Mouse (Mus musculus) MEL (cell line): ENCODE data around the gene Gm3336. TPM values are rescaled to one million over a fixed set of nuclear protein-coding genes. Genes with fewer than 3 reads are reported as not detected.

Source experiments
- DNase-seq: peaks from one replicate; pipeline ENCODE4 v3.0.0; 2011; ENCODE audit warnings: low read depth, low spot score
- H3K27ac ChIP-seq: 2 replicates; pipeline ENCODE4 v1.5.1; 2012; ENCODE audit warnings: low read depth, mild to moderate bottlenecking, control low read depth, low read length, moderate library complexity; ENCODE audit not compliant: control insufficient read depth
- H3K27me3 ChIP-seq, 2 experiments: fragments of 150-350 bp in 1 of 2; sonication (generic) in 1 of 2; 2 replicates each; pipeline ENCODE4 v1.6.1; 2012; ENCODE audit warnings: low read length in 2 of 2, mild to moderate bottlenecking in 2 of 2, improper control_type of control experiment in 1 of 2, moderate library complexity in 1 of 2; ENCODE audit not compliant: insufficient read depth in 2 of 2, control insufficient read depth in 1 of 2
- H3K36me3 ChIP-seq, 2 experiments: 2 replicates each; pipeline ENCODE4 v1.6.1; 2012 to 2014; ENCODE audit warnings: low read length in 2 of 2, improper control_type of control experiment in 1 of 2, inconsistent platforms in 1 of 2, mild to moderate bottlenecking in 1 of 2; ENCODE audit not compliant: insufficient read depth in 2 of 2, control insufficient read depth in 1 of 2
- H3K4me1 ChIP-seq, 2 experiments: fragments of 150-350 bp in 1 of 2; sonication (generic) in 1 of 2; 2 replicates each; pipeline ENCODE4 v1.6.1; 2012; ENCODE audit warnings: low read length in 2 of 2, improper control_type of control experiment in 1 of 2, mild to moderate bottlenecking in 1 of 2; ENCODE audit not compliant: insufficient read depth in 2 of 2, control insufficient read depth in 1 of 2
- H3K4me3 ChIP-seq, 2 experiments: fragments of 150-350 bp in 1 of 2; sonication (generic) in 1 of 2; 2 replicates each; pipeline ENCODE4 v1.5.1; 2012; ENCODE audit warnings: low read depth in 2 of 2, low read length in 2 of 2, mild to moderate bottlenecking in 2 of 2, moderate library complexity in 2 of 2, control low read depth in 1 of 2, improper control_type of control experiment in 1 of 2; ENCODE audit not compliant: control insufficient read depth in 1 of 2, insufficient read depth in 1 of 2
- H3K79me2 ChIP-seq: 2 replicates; pipeline ENCODE4 v1.6.1; 2012; ENCODE audit warnings: mild to moderate bottlenecking, low read length, moderate library complexity; ENCODE audit not compliant: control insufficient read depth, poor library complexity, insufficient read depth
- H3K9ac ChIP-seq: 2 replicates; pipeline ENCODE4 v1.6.1; 2012; ENCODE audit warnings: low read depth, mild to moderate bottlenecking, control low read depth, low read length, moderate library complexity; ENCODE audit not compliant: control insufficient read depth, poor library complexity, severe bottlenecking
- H3K9me3 ChIP-seq: fragments of 150-350 bp; sonication (generic); replicated peaks from 2 replicates; pipeline ENCODE4 v1.6.1; 2012; ENCODE audit warnings: mild to moderate bottlenecking, low read length, improper control_type of control experiment, moderate library complexity; ENCODE audit not compliant: insufficient read depth
- BHLHE40 ChIP-seq: IDR thresholded peaks from 2 replicates; pipeline ENCODE4 v1.6.1; 2012; ENCODE audit warnings: low read depth, mild to moderate bottlenecking, inconsistent platforms, low read length, improper control_type of control experiment, borderline replicate concordance
- CTCF ChIP-seq, 3 experiments: IDR thresholded peaks in 2 of 3; conservative IDR thresholded peaks in 1 of 3; 2 replicates each; pipeline ENCODE4 v1.5.1; 2011 to 2012; ENCODE audit warnings: low read length in 3 of 3, low read depth in 2 of 3, mild to moderate bottlenecking in 2 of 3, improper control_type of control experiment in 1 of 3, inconsistent platforms in 1 of 3, mixed read lengths in 1 of 3, moderate library complexity in 1 of 3; ENCODE audit not compliant: control insufficient read depth in 1 of 3, insufficient read depth in 1 of 3, poor library complexity in 1 of 3, severe bottlenecking in 1 of 3
- ELF1 ChIP-seq: IDR thresholded peaks from 2 replicates; pipeline ENCODE4 v1.6.1; 2014; ENCODE audit warnings: low read depth, mild to moderate bottlenecking, inconsistent platforms, low read length, improper control_type of control experiment, moderate library complexity
- EP300 ChIP-seq, 2 experiments: IDR thresholded peaks; 2 replicates each; pipeline ENCODE4 v1.6.1; 2011; ENCODE audit warnings: improper control_type of control experiment in 2 of 2, low read length in 2 of 2, low read depth in 1 of 2, mild to moderate bottlenecking in 1 of 2
- GABPA ChIP-seq: IDR thresholded peaks from 2 replicates; pipeline ENCODE4 v1.6.1; 2012; ENCODE audit warnings: low read depth, mild to moderate bottlenecking, inconsistent platforms, low read length, improper control_type of control experiment, moderate library complexity
- GATA1 ChIP-seq: IDR thresholded peaks from 2 replicates; pipeline ENCODE4 v1.6.1; 2011; ENCODE audit warnings: low read depth, low read length, improper control_type of control experiment
- MAFK ChIP-seq: IDR thresholded peaks from 2 replicates; pipeline ENCODE4 v1.6.1; 2011; ENCODE audit warnings: low read depth, mild to moderate bottlenecking, low read length, improper control_type of control experiment, borderline replicate concordance
- MEF2A ChIP-seq: IDR thresholded peaks from 2 replicates; pipeline ENCODE4 v1.6.1; 2014; ENCODE audit warnings: low read depth, mild to moderate bottlenecking, inconsistent platforms, low read length, improper control_type of control experiment; ENCODE audit not compliant: poor library complexity, insufficient replicate concordance, severe bottlenecking; ENCODE audit errors: extremely low read depth
- NRF1 ChIP-seq: IDR thresholded peaks from 2 replicates; pipeline ENCODE4 v1.6.1; 2014; ENCODE audit warnings: low read depth, mild to moderate bottlenecking, inconsistent platforms, low read length, improper control_type of control experiment, moderate library complexity; ENCODE audit not compliant: poor library complexity, insufficient read depth, severe bottlenecking
- TBP ChIP-seq: IDR thresholded peaks from 2 replicates; pipeline ENCODE4 v1.8.0; 2011; ENCODE audit warnings: low read depth, low read length, improper control_type of control experiment
- TCF12 ChIP-seq: IDR thresholded peaks from 2 replicates; pipeline ENCODE4 v1.6.1; 2014; ENCODE audit warnings: low read depth, mild to moderate bottlenecking, inconsistent platforms, low read length, improper control_type of control experiment, moderate library complexity
- USF1 ChIP-seq: IDR thresholded peaks from 2 replicates; pipeline ENCODE4 v1.6.1; 2014; ENCODE audit warnings: low read depth, mild to moderate bottlenecking, inconsistent platforms, low read length, improper control_type of control experiment, moderate library complexity
- ZC3H11A ChIP-seq: IDR thresholded peaks from 2 replicates; pipeline ENCODE4 v1.6.1; 2012; ENCODE audit warnings: low read depth, mild to moderate bottlenecking, inconsistent platforms, low read length, improper control_type of control experiment
- ZMIZ1 ChIP-seq: IDR thresholded peaks from 2 replicates; pipeline ENCODE4 v1.6.1; 2012; ENCODE audit warnings: low read depth, mild to moderate bottlenecking, inconsistent platforms, low read length, improper control_type of control experiment, moderate library complexity
- polyA plus RNA-seq, 2 experiments: library from polyadenylated mRNA; stranded (reverse) in 1 of 2; unstranded in 1 of 2; fragments of >175 nt in 1 of 2; fragments of >200 nt in 1 of 2; gene quantifications; 2 replicates each; pipeline versions ENCODE4 v1.2.1 to v1.2.4; 2012; ENCODE audit warnings: low replicate concordance in 2 of 2, low read depth in 1 of 2; ENCODE audit not compliant: insufficient read length in 2 of 2, insufficient read depth in 1 of 2, missing spikeins in 1 of 2
- total RNA-seq: library from RNA; depleted of rRNA; stranded (reverse); fragments of 300-350 nt; gene quantifications from 2 replicates; pipeline ENCODE4 v1.2.3, GENCODE M21; 2012

The Gm3336 gene
- total and polyA plus RNA-seq, 3 experiments: 0.19 to 0.72 TPM; not detected in 1

GRCm38 (mm10) chr8:70767503-70767902 is 49.2 kb downstream of the Gm3336 start:
- no peaks in the 10 kb centered on the region for H3K9me3 ChIP-seq
- no peak overlapping the region for H3K4me3 ChIP-seq
- H3K79me2 ChIP-seq: no peaks in the 10 kb centered on the region
- H3K9ac ChIP-seq: no peak overlapping the region
- TF ChIP-seq TCF12: no peak
- no peak for TF ChIP-seq GATA1
- no peak for TF ChIP-seq ZMIZ1
- no peak for TF ChIP-seq MAFK
- TF ChIP-seq EP300 (IDR thresholded peaks at IDR 0.05; ENCODE audit: low read depth in 1 of 2, low read length in 2 of 2): no peak
- no peak for TF ChIP-seq MEF2A
- no peak for TF ChIP-seq CTCF (IDR thresholded peaks at IDR 0.05 in 2 of 3, conservative IDR thresholded peaks at IDR 0.05 in 1 of 3; ENCODE audit: control insufficient read depth in 1 of 3, insufficient read depth in 1 of 3, low read depth in 2 of 3, low read length in 3 of 3, poor library complexity in 1 of 3, severe bottlenecking in 1 of 3)
- no peak for TF ChIP-seq GABPA
- TF ChIP-seq TBP: no peak
- DNase-seq: no peak
- H3K27ac ChIP-seq: no peak overlapping the region
- H3K36me3 ChIP-seq: peaks cover 0 to 13% of the 10 kb centered on the region in 2 experiments; a peak in 2 of 4 replicates
- H3K27me3 ChIP-seq: no peaks in the 10 kb centered on the region
- peaks cover 4 to 16% of the 10 kb centered on the region in 2 experiments; a peak in 3 of 4 replicates for H3K4me1 ChIP-seq

- no peak overlapping the region for H3K27ac ChIP-seq
- H3K27me3 ChIP-seq: no peaks in the 10 kb centered on the region
- no peak for TF ChIP-seq USF1
- TF ChIP-seq GATA1: no peak
- TF ChIP-seq BHLHE40: no peak
- no peak for TF ChIP-seq NRF1
- no peak for DNase-seq
- no peaks in the 10 kb centered on the region for H3K79me2 ChIP-seq
- H3K9ac ChIP-seq: no peak overlapping the region
- no peaks in the 10 kb centered on the region for H3K9me3 ChIP-seq
- peaks cover 0 to 11% of the 10 kb centered on the region in 2 experiments; a peak in 3 of 4 replicates for H3K36me3 ChIP-seq
- H3K4me3 ChIP-seq: no peak overlapping the region
- peaks cover 4 to 16% of the 10 kb centered on the region in 2 experiments; a peak in 3 of 4 replicates for H3K4me1 ChIP-seq
Observed at GRCm38 (mm10) chr8:70768231-70768776, 50.0 kb downstream of the Gm3336 start.

GRCm38 (mm10) chr8:70768956-70769355 is 50.6 kb downstream of the Gm3336 start:
- no peak overlapping the region for H3K27ac ChIP-seq
- H3K79me2 ChIP-seq: no peaks in the 10 kb centered on the region
- H3K4me1 ChIP-seq: peaks cover 4 to 13% of the 10 kb centered on the region in 2 experiments; a peak in 3 of 4 replicates
- no peaks in the 10 kb centered on the region for H3K9me3 ChIP-seq
- H3K9ac ChIP-seq: no peak overlapping the region
- TF ChIP-seq ELF1 (no peak), ZC3H11A (no peak), NRF1 (no peak), MEF2A (no peak)
- H3K4me3 ChIP-seq: no peak overlapping the region
- H3K36me3 ChIP-seq: peaks cover 0 to 5% of the 10 kb centered on the region in 2 experiments; a peak in 3 of 4 replicates
- DNase-seq: no peak
- H3K27me3 ChIP-seq: no peaks in the 10 kb centered on the region
